Mouse (Mus musculus): ENCODE results near the gene Setx.

Gene Setx

DNA sequence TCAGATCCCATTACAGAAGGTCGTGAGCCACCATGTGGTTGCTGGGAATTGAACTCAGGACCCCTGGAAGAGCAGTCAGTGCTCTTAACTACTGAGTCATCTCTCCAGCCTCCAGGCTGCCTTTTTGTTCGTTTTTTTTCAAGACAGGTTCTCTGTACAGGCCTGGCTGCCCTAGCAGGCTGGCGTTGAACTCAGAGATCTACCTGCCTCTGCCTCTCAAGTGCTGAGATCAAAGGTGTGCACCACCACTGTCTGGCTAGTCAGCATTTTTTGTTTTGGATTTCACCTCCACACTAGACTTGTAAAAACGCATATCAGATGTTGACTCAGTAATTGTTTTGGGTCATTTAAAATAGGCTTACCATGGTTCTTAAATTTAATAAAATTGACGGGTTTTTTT is 44.1 kb downstream of the Setx start:
- 91% methylated on average over 5 of the region's 5 CpGs for WGBS

DNA sequence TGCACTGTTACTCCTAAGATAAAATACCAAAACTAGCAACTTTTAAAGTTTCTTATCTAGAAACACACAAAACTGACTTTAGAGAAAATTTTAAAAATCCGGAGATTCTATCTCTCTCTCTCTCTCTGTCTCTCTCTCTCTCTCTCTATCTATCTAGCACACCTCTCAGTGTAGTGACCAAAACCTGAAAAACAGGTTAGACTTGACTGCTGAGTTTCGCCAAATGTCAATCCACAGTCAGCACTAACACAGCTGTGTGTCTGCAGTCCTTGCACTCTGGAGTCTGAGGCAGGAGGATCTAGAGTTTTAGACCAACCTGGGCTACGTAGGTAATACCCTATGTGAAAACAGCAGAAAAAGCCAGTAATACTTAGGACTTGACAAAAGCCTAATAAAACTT is 50.9 kb downstream of the Setx start:
- WGBS = 96% methylated on average over 3 of the region's 3 CpGs

DNA sequence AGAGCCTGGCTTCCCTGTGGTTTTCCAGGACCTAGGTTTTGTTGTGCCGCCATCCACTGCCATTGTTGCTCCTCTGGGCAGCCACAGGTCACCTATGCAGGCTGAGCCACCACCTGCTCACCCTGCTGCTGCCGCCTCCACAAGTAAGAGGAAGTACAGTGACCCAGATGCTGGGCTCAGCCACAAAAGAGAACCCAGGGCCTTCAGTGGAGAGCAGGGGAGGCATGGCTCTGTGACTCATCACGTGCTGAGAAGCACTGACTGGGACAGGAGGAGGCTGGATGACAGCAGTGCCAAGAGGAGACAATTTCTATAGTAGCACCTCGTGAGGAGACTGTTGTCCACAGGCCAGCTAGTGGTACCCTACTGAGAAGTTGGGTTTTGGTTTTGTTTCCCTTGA is 55.8 kb downstream of the Setx start:
- WGBS = 69% methylated on average over 4 of the region's 4 CpGs

DNA sequence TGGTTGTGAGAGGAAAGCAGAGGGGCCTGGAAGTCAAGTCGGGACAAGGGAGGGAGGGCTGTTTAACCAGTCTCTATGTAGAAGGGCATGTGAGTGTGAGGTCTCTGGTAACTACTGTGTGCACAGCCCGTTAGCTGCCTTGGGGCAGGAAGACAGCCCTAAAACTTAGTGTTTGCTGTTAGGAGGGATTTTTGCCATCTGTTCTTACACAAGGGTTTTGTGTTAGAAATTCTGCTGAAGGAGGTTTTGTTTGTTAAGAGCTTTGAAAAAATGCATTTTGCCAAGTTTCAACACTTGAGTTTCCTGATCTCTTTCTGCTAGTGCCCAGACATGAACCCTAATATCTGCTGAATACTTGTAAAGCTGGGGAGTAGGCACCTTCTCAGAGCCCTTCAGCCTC is 57.1 kb downstream of the Setx start:
- 69% methylated on average over 2 of the region's 2 CpGs for WGBS

DNA sequence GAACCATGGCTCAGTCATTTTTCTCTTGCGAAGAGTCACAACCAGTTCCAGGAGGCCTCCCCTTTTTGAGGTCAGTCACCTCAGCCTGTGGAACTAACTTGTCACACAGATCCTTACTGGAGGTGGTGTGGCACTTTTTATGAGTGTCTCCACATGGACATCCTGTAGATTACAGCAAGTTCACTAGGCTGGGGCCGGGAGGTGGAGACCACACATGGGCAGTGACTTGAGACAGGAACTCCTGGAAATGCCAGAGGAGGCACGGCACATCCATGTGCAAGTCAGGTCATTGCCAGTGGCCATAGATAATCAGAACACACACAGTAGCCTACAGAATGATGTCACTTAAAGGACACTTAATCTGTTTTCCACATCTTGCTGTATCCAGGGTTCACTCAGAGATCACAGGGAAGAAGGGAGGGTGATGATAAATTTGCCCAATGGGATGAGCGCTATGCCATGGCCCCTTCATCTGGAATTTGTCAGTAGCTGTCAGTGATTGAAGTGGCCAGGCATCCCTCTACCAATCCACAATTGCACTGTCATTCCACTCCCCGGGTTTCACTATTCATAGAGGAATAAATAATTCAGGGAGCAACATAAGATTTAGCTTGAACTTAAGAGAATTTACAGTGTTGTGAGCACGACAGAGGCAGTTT is 59.4 kb downstream of the Setx start:
- 84% methylated on average over 6 of the region's 6 CpGs for WGBS

DNA sequence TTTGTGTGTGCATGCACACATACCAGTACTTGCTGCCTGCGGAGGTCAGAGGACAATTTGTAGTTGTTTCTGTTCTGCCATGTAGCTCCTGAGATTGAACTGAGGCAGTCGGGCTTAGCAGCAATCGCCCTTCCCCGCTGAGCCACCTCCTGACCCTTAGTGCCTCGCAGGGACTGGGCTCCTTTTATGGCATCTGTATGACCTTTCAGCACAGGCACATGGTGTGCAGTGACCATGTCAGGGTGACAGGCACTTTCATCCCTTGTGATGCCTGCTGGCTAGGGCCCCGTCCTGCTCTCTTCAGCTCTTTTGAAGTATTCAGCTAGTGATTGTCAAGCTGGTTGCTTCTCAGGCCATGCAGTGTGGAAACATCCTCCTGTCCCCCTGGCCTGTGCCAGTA is 62.2 kb downstream of the Setx start:
- 80% methylated on average over 6 of the region's 6 CpGs for WGBS

DNA sequence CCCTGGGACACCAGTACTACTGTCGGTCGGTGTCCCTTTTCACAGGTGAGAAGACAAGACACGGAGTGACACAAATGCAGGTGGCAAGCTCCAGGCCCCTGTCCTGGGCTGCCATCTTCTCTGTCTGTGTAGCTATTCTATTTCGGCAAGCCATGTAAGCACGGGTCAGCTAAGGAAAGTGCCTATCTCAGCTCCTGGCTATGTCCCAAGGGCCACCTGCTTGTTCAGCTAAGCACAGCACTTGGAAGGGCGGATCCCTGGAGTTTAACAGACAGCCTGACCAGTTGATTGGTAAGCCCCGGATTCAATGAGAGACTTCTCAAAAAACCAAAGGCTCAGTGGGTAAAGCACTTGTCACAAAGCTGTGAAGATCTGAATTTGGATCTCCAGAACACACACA is 66.4 kb downstream of the Setx start:
- 83% methylated on average over 7 of the region's 7 CpGs for WGBS

DNA sequence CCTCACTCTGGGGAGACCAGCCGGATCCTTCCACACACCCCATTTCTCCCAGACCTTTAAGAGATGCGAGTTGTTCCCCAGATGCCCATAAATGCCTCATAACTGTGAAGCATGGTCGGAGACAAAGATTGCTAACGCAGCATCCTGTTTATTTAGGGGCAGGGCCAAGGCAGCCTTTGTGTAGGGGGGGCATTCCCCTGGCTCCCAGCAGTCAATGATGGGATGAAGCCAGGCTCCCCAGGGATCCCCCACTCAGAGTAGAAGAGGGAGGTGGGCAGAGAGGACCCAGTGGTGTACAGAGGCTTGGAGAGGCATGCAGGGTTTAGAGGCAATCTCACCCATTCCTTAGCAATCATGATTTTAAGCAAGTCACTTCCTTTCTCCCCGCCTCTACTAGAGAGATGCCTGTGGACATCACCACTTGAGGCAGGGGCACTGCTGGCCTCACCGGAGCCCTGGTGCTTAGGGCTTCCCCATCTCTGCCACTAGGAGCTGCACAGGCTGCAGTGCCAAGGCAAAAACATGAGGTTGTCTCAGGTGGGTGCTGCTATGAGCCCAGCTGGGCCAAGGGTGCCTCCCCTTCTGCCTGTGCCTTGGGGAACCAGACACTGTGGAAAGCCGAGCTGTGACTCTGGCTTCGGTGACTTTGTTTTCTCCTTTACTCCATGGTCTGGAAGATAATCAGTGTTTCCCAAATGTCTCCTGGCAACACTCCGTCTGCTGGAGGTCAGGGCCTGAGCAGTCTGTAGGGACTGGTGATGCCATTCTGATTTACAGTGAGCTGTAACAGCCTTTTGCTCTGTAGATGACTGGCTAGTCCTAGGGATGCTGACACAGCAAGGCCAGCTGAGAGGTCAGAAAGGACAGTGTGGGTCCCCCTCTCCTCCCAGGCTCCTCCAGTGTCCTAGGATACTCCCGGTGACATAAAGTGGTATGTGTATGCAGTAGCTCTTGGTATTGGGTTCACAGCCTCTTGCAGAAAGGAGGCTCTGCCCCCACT is 67.5 kb downstream of the Setx start:
- WGBS = 78% methylated on average over 10 of the region's 10 CpGs

DNA sequence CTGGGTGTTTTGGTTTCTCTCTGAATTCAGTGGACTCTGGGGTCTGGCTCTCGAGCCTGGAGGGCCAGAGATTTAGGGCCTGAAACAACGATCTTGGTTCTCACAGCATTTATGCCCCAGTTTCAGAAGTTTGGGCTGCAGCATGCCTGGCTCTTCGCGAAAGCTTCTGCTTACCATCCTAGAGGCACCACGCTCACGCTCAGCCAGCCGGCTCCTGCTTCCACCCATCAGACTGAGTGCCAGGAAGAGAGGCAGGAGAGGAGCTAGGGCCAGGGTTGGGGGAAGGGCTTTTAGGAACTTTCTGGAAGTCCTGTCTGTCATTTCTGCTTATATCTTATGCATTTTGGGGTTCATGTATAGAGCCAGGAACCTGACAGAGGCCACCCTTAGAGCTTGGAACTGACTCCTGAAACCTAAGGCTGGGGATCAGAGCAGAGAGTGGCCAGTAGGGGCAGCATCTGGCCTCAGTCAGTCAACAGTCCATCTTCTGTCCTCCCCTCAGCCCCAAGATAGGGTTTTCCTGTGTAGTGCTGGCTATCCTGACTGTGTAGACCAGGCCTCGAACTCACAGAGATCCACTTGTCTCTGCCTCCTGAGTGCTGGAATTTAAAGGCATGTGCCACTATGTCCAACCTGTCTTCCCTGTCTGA is 68.8 kb downstream of the Setx start:
- WGBS = 65% methylated on average over 8 of the region's 8 CpGs

DNA sequence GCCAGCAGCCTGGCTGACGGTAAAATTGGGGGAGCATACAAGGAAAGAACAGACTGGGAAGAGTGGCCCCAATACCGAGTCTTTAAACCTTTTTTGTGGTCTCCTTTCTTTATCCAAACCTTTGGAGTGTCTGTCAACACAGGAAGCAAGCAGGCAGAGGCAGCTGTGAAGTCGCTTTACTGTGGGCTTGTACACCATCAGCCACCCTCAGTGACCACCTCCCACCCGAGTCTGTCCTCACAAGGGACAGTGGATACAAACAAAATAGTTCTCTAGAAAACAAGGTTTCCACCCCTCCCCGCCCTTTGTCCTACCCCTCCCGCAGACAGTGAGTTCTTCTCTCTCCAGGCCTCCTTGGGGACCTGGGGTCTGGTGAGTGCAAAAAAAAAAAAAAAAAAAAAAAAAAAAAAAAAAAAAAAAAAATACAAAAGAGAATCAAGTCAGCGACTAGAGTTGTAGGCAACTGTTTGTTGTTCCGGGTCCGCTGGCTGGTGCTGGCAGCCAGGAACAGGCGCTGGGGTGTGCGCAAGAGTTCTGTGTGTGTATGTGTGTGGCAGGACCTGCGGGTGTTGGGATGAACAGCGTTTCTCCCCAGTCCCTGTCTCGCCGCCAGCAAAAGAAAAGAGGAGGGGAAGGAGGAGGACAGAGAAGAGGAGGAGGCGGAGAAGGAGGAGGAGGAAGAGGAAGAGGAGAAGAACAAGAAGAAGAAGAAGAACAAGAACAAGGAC is 70.0 kb downstream of the Setx start:
- 30% methylated on average over 16 of the region's 16 CpGs for WGBS

DNA sequence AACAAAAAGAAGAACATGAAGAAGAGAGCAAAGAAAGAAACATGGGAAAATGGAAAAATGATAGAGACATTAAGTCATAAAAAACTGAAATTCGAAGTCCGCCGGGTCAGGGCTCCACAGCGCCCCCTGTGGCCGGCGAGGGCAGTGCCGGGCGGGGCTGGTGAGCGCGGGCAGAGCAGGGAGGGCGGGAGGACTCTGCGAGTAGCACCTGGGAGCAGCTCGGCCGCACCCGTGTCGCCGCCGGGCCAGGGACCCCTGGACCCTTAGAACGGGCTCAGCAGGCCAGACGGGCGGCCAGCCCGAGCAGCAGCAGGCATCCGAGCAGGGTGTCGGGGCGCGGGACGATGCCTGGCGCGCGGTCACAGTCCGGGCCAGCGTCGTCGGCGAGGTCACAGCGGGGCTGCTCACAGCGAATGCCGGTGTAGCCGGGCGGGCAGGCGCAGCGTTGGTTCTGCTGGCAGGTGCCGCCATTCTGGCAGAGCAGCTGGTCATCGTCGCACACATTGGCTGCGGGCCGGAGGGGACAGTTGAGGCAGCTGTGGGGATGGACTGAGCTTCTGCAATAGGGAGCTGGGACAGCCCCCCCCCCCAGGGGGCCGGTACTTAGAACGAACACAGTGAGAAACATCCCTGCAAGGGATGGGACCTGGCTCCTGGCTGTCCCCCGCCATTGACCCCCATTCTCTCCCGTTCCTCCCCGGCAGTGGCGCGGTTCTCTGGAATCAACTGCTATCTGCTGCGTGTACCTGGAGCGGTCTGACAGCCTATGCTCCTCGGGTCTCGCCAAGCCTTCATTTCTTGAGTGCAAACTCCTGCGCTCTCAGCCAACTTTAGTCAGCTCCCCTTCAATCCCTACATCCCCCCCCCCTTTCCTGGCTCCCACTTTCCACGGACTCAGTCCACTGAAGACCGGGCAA is 70.8 kb downstream of the Setx start:
- 6% methylated on average over 61 of the region's 61 CpGs for WGBS

DNA sequence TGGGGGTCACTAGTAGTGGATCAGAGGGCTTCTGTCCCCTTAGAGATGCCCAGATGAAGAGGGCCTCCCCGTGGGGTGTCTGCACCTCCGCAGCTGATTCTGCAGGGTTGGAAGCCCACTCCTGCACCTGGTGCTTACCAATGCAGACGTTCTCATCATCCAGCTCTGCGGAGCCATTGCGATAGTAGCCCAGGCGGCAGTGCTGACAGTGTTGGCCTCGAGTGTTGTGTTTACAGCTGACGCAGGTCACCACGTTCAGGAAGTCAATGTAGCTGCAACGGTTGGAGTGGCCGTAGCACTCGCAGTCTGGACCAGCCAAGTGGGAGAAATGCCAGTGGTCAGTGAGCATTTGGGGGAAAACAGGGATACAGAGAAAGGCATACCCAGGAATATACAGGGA is 72.9 kb downstream of the Setx start:
- WGBS = 84% methylated on average over 12 of the region's 12 CpGs

DNA sequence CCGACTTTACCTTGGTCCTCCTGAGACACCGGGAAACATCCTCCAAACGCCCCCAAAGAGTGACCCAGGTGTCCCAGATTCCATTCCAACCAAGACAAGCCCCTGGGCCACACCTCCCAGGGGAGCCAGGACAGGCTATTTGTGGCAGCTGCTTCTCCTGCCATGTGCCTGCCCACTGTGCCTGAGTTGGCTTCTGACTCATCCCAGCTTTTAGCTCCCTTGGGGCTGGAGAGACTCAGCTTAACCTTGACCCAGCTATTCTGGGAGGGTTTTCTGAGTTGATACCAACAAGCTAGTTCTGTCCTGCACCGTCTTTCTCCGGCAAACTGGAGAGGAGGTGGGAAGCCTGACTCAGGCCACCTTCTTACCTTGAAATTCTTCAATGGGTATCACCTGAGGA is 74.5 kb downstream of the Setx start:
- 79% methylated on average over 5 of the region's 5 CpGs for WGBS

DNA sequence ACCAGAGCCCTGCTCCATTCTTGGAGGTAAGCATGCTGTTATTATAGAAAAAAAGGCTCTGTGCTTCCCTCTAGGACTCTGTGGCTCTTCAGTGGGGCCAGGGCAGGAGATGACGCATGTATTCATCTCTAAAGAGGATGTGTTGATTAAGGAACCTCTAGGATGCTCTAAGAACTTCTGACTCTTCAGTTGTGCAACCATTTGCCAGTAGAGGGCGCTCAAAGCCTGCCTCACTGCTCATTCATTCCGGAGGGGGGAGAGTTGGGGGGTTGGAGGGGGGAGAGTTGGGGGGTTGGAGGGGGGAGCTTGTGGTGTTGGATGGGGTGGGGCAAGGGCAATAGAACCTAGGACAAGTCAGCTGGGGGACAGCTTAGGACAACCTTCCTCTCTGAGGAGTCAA is 75.9 kb downstream of the Setx start:
- 2% methylated on average over 3 of the region's 3 CpGs for WGBS

DNA sequence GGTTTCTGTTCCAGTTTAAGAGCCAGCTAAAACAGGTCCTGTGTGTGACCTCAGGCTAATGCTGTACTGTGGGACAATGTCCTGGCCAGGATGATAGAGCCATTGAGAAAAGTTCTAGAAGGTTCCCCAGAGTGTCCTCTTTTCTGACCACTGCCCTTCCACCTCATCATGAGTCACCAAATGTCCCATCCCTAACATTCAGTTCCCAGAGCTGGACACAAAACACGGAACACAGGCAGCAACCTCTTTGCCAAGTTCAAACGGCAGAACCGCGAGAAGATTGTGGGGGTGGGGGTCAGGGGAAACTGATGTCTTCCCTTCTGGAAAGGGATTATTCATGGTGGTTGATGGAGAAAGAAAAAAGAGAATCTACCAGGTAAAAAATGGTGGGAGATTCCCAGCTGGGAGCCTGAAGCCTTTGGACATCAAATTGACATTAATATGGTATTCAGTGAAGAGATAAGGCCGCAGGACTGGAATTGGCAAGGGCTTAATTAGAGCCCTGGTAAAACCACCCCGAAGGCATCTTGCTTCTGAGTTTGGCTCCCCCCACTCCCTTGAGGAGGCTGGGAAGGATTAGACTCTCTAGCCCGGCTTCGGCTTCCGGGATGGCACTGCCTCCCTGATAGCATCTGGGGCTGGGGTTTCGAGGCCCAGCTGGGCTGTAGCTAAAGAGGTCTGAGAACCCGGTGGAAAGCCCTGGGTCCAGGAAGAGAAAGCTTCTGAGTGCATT is 77.4 kb downstream of the Setx start:
- WGBS = 65% methylated on average over 11 of the region's 11 CpGs

DNA sequence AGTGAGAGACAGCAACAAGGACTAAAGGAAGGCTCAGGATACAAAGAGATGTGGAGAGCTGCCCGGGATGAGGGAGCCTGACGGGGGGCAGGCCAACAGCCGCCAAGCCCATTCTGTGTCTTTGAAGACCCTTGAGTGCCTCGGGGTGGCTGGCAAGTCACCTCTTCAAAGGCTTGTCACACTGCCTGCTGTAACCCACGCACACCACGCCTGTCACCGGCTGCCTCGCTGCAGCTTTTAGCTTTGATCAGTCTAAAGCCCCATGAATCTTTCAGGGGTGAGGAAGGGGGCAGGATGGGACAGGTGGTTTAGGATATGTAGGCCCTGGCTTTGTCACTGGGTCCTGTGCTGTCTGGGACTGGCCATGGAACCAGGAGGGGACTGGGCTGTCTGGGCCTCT is 82.2 kb downstream of the Setx start:
- 68% methylated on average over 8 of the region's 8 CpGs for WGBS

DNA sequence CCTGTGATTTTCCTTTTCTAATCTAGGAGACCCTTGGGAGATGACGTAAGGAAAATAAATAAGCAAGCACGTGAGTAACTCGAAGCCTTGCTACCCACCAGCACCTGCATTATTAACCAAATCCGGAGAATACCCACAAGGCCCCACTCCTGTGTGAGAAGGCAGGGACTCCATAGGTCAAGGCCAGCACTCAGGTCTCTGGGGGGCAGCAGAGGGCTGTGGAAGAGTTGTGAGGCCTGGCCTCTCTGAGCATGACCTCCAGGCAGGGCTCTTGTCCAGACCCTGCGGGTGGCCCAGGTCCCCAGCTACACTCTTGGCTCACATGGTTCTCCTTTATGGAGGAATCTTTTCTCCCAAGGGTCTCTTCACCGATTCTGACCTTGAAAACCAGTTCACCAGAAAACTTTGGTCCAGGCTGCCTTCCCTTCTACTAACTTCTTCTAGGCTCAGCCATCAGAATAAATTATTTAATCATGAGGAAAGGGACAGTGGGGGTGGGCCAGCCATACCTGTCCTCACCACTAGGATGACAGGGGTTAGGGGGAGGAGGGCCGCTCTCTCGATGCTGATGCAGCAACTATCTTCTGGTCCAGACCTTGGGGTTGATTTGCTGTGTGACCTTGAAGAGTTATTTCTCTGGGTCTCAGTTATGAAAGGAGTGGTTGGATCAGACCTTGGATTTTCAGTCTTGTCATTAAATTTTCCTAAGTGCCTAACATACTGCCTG is 92.5 kb downstream of the Setx start:
- WGBS = 69% methylated on average over 8 of the region's 8 CpGs

DNA sequence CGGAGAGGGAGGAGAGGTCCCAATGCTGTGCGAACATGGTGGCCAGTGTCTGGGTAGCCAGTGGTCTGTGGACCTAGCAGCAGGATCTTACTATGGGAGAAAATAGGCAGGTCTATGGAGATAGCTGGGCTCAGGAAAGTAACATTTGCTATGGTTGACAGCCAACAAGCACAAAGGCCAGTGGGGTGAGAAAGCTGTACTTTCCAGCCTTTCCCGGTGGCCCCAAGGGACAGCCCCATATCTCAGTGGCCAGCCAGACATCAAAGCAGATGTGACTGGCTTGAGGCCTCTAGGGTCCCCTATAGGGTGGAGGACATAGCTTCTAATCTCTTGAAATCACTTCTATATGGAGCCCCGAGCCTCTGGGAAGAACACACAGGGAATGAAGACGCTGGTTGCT is 93.1 kb downstream of the Setx start:
- 91% methylated on average over 5 of the region's 5 CpGs for WGBS

DNA sequence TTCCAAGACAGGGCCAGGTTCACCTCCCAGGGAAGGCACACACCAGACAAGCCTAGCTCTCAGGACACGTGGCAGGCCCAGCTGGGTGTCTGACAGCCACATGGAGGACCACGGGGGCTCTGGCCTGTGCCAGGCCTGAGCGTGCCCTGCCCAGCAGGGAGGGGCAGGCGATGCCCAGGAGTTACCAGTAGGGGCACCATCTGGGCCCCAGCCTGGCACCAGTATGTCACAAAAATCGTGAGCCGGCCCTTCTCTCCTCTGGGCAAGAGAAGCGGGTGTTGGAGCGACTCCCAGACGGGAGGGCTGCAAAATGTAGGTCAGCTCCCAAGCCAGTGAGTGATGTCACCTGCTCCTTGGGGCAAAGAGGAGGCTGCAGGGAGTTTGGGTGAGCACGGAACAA is 93.9 kb downstream of the Setx start:
- 27% methylated on average over 10 of the region's 10 CpGs for WGBS

DNA sequence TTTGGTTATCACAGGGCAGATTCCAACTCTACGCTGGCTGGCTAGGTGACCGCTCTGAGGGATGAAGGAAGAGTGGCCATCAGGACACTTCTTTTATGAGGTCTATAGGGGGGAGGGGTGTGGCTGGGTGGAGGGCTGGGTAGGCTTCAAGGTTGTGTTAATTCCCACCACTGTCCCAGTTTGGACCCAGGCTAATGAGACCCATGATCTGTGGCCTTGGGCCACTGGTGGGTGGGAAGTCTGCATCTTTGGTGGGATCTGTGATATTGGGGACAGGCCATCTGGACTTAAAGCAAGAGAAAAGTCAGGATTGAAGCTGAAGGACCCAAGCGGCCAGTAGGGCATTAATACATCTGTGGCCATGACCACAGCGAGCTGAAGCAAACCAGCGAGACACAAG is 94.8 kb downstream of the Setx start:
- WGBS = 96% methylated on average over 5 of the region's 5 CpGs
